Mouse (Mus musculus) layer of hippocampus, postnatal 10 days (tissue): ENCODE results near the gene Map2k5. TPM values are rescaled to one million over a fixed set of nuclear protein-coding genes. Genes with fewer than 3 reads are reported as not detected.

Source experiments
- DNase-seq, 2 experiments: peaks; one replicate each; pipeline ENCODE4 v3.0.0; 2021; ENCODE audit warnings: low spot score in 2 of 2
- total RNA-seq, 2 experiments: library from RNA; stranded (reverse); gene quantifications; 2 replicates each; pipeline ENCODE4 v1.2.3; 2021

The Map2k5 gene
- total RNA-seq, 2 experiments from 2014 or later = 34.6 to 36.2 TPM

DNA sequence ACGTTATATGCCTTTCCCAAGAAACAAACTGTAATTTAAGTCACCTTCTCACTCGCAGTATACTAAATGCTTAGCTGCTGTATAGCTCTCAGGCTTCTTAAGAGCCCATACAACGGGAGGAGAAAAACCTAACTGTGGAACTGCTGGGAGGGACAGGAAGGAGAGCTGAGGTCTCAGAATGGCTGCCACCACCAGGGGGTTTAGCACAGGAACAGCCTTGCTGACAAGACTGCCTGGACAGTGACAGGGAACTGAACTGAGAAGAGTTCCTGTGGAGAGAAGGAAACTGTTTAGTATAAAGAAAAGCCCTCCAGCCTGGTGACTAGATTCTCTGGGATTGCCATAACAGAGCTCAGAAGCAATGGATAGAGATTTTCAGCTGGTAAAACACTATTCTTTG is 35.9 kb downstream of the Map2k5 start:
- no peak for DNase-seq

DNA sequence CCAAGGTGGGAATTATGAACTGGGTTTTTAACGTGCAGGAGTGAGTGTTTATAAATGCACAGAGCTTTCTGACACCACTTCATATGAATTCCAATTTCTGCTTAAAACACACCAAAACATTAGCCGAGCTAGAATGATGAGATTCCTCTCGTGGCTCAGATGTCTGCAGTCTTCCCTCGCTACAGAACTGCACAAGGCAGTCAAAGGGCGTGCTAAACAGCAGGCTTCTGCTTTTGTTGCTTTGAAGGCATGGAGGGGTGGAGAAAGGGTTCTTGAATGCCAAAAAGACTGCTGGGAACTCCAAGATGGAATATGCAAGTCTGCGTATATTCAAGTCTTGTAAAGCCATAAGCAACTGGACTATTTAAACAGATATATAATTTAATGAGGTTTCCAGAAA is 38.4 kb downstream of the Map2k5 start:
- no peak for DNase-seq

DNA sequence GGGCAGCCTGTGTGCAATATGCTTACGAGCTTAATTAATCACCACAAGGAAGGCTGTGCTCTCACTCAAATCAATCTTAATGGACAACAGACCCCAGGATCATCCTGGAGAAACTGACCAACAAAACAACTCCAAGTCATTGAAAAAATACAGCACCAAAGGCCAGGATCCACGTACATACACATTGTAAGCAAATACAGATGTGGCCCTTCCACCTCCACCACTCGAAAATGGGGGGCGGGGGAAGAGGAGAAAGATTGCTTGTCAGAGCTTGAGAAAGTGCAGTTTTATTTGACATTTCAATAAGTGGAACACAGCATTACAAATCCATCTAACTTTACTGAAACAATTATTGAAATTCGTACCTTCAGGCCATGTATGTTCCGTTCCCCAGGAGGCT is 39.0 kb downstream of the Map2k5 start:
- DNase-seq = no peak

DNA sequence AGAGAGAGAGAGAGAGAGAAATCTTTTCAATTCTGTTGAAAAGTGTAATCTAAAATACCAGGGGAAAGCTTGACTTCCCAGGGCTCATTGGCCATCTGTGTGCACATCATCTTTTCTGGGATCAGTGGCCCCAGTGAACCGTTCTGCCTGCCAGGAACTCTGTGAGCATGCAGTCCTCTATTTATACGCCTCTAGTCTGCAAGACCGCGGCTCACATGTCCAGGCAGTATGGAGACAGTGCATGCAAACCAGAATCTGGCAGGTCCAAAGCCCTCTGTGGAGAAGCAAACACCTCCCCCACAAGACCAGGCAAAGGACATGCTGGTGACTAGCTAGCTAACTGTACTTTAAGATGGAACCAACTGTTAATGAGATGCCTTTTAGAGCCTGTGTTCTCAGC is 41.9 kb downstream of the Map2k5 start:
- no peak for DNase-seq

DNA sequence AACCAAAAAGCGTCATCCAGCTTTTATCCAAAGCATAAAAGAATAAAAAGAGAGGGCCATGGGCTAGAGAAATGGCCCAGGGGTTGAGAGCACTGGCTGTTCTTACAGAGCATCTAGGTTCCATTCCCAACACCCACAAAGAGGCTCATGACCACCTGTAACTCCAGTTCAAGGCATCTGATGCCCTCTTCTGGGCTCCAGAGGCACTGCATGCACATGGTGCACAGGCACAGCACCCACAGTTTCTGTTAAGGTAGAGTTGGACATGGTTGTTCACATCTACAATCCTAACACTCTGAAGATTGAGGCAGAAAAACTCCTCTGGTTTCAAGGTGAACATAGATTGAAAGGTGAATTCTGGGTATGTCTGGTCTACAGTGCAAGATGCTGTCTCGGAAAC is 44.6 kb downstream of the Map2k5 start:
- DNase-seq = no peak

DNA sequence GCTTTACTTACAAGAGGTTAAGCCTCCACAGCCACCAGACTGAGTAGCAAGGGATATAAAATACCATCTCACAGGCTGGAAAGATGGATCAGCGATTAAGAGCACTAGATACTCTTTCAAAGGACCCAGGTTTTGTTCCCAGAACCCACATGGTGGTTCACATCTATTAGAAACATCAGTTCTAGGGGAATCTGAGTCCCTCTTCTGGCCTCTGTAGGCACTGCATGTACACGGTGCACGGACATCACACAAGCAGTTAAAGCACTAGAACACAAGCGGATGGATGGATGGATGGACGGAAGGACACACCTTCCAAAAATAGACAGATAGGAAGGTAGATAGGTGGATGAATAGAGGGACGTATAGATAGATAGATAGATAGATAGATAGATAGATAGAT is 46.5 kb downstream of the Map2k5 start:
- no peak for DNase-seq

DNA sequence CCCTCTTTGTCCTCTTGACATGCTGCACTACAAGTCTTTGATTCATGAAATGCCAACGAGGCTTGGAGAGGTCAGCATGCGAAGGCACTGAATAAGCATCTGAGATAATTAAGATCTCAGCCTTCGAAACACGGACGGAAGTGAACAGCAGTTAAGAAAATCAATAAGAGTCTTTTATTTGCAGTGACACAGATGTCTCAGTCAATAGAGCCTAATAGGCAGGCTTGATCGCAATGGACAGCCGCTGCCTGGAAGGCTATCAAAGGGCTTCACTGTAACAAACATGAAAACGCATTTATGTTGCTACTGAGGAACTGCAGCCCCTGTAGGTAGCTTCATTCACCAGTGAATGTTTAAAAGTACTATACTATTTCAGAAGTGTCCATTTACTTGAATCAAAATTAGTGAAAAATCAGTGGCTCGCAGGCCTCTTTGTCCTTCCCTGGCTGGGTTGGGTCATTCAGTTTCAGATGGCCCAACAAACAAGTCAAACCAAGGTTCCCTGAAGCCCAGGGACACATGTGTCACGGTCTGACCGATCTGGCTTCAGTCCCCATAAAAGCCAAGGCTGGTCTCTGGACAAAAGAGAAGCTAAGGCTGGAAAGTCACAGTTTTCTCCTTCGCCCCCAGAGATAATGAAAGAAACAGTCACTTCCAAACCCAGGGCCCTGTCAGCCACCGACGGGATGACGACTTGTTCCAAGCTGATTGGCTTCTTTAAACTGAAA is 48.6 kb downstream of the Map2k5 start:
- no peak for DNase-seq

DNA sequence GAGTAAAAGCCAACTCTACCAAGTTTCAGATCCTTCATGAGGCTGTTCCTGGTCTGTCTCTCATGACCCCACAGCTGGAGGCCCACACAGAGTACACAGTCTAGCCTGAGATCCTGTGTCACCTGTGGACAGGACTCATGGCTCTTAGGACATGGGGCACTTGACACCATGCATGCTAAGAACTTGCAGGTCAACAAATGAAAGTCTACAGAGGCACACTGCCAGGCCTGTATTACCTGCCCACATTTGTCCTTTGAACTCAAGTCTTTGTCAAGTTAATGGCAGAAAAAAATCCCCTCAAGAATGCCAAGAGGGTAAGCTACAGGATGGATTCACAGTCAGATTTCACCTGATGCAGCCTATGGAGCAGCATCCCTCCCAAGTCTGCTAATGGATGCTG is 62.5 kb downstream of the Map2k5 start:
- DNase-seq = no peak

DNA sequence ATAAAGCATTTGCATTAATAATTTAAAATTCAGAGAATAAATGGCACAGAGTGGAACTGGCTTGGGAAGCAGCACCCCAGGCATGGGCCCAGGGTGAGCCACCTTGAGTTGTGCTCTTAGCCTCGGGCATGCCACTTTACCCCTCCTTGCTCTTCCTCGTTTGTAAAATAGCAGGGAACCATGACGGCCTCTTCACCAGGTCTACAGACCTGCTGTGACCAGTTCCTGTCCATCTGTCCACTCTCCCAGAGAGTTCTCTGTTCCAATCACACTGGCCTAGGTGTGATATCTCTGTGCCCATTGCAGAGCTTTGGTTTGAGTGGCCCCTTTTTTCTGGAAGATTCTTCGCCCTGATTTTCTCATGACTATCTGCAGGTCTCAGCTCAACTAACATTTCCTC is 63.6 kb downstream of the Map2k5 start:
- no peak for DNase-seq

DNA sequence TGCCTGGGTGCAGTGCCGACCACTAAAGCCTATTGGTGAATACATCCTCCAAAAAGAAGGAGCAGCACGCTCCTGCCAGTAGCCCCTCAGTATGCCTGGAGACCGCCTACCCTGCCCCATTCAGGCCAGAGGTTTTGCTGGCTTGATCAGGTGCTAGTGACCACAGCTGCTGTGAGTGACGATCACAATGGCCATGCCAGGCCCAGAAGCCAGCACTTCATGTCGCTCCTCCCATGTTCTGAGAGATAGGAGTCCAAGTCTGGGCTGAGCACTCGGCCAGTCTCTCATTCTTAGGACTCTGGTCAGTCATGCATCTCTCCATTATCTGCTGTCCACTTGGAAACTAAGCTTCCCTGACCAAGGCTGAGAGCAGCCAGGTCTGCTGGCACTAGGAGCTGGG is 67.7 kb downstream of the Map2k5 start:
- no peak for DNase-seq

DNA sequence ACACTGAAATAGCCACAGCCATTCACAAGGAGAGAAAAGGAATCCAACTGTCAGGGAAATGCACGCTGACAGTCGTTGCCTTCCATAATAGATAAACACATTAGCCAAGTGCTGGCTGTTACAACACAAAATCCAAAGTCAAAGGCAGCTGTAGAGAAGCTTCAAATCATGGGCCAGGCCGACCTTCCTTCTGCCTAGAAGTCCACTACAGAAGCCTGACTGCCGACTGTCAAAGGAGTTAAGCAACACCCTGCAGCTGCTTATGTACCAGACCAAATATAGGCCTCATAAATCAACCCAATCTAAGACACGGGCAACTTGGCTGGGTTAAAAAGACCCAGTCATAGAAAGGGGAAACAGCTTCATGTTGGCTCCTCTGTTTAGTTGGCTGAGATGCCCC is 68.7 kb downstream of the Map2k5 start:
- DNase-seq = no peak

DNA sequence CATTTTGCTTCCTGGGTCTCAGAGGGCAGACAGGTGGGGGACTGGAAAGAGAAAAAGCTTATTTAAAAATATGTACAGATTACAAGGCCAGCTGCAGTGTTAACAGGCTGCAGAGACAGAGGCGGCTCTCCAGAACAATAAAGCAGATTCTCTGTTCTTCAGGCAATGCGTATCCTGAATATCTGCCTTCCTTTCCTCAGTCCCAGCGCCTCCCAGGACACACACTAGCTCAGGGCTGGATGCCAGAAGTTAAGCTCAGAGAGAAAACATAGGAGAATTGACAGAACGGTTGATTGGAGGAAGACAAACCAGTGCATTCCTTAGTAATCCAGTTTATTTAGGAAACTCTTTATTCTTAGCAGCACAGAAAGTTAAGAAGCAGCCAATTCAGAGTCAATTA is 69.3 kb downstream of the Map2k5 start:
- no peak for DNase-seq

DNA sequence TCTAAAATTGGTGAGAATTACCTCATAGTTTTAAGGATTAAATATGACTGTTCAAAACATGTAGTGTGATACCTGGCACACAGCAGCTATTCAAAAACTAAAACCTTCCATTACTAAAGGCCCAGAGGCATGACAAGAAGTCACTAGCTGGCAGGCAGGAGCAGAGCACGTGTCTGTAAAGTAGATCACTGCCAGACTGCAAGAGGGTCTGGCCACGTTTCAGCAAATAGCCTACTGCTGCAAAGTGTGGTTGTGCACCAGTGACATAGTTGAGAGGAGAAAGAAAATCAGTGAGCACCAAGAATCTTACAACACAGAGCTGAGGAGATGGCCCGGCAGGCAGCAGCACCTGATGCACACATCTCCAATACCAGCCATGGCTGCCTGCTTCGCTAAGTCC is 75.2 kb downstream of the Map2k5 start:
- DNase-seq = no peak

DNA sequence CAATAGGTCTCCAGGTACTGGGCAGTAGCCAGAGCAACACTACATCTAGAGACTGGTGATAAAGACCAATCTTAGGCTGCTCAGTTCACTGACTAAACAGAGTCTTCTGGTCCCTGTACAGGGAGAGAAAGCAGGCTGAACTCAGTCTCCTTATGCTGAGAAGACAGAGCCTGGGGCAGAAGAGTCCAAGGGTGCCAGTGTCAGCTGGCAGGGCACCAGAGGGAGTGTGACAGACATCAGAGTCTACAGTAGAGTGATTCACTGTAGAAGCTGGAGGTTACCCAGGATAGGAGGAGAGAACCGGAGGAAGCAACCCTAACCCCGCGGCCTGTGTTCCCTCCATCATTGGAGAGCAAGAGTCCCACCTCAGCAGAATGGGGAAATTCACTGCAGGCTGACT is 79.0 kb downstream of the Map2k5 start:
- DNase-seq = no peak

DNA sequence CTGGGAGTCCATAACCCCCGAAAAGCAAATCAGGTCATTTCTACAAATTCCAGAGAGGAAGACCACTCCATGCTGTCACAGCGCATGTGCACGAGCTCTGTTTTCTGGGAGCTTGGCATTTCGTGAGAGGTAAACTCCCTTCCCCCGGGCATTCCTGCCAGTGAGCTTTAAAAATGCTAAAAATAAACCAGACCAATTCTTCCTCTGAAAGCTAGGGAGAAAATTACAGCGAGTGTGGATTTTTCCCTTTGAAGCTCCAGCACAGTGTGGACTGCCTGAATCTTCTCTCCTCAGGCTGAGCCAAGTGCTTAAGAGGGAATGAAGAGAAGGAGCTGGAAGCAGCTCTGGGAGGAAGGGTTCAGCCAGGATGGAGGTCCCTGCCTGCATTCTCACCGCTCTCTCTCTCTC is 82.1 kb downstream of the Map2k5 start:
- peak; percentile 19 to 34 for DNase-seq

DNA sequence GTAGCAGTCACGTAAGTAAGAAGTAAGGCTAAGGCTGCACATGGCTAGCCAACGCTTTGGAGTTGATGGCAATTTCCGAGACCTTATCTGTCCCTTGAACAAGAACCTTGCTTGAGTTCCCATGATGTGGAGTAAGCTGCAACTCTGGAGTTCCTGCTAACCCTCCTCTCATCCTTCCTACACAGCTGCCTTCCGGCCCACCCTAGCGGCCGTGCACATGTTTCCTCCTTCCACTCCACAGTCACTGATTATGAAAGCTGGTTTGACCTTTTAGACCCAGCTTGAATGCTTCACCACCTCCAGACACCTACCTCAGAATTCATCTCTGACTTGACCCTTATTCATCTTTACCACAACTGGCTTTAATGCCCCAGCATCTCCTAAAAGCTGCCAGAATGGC is 82.9 kb downstream of the Map2k5 start:
- no peak for DNase-seq

DNA sequence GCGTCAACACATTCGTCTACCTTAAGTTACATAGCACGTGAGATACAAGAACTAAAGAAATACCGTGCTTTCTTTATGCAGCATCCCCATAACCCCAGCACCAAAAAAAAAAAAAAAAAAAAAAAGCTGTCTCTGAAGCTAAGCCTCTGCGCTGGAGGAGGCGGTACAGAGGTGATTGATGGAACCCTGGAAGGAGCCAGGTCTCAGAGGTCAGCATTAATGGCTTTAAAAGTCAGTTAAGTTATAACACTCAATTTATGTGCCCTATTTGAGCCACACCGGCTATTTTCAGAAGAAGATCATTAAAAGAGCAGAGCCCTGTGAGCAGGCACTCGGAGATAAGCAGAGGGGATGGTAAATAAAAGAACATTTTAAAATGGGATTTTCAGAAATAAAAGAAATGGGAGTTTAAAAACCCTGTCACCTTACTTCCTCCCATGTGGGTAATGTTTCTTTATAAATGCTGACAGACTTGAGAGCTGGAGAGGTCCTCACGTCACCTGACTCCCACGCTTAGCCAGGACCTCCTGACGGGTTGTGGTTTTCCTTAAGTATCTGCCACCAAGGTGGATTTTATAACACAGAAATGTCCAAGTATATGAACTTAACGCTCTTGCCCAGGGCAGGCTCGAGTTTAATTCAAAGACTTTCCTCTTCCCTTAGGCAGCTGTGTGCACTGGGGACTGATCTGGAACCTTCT is 83.8 kb downstream of the Map2k5 start:
- DNase-seq = no peak

DNA sequence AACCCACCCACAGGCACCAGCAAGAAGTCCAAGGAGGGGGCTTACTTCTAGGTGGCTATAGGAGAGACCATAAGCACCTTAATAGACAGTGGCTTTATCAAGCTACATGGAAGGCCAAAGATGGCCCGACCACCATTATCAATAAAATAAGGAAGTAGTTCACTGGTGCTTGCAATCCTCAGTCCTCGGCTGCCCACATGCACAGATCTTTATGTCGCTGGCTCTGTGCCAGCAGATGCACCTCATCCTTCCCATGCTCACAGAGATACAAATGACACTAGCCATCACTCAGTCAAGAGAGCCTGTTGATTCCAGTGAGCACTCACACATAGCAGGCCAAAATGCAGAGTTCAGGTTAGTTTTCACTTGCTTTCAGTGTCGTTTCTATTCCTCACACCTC is 89.0 kb downstream of the Map2k5 start:
- DNase-seq = no peak

DNA sequence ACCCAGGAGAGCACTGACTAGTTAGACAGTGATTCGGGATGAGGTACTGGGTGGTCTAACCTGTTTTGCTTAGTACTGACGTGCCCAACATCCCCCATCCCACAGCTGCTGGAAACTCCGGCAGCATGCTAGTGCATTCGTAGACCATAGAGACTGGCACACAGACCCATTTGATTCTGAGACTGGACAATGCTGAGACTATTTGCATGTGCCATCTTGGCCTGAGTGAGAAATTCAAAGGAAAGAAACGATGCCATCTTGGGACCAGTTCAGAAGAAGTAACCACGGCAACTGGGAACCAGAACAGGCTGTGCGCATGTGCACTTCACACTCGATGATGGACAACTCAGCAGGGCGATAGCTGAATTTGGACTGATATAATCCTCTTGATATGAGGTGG is 93.3 kb downstream of the Map2k5 start:
- DNase-seq = peak; percentile 34 to 47

DNA sequence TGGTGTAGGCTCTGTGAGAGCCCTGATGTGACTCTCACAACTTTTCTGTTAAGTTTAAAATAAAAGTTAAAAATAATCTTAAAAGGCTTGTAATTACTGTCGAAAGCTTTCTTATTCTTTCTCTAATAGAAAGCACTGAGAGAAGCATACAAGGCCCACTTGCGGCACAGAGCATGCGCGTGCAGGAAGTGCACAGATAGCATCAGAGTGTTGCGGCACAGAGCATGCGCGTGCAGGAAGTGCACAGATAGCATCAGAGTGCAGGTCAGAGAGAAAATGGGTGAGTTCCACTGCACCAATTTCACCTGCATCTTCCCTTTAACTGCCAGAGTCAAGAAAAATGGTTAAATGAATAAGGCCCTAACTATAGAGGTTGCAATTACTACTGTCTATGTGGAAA is 95.7 kb downstream of the Map2k5 start:
- no peak for DNase-seq

DNA sequence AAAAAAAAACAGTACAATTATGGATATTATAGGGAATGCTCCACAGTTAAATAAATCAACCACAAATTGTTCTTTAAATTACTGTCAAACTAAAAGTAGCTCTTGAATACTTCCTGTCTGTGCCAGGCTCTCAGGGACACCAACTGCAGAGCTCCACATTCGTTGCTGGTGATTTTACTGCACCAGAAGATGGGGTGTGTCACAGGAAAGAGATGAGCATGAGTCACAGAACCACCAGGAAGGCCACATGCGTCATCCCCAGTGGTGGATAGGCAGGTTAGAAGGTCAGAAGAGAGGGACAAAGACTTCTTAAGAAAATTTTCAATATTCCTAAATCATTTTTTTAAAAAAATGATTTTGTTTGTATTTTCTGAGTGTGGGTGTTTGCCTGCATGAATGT is 96.6 kb downstream of the Map2k5 start:
- no peak for DNase-seq

DNA sequence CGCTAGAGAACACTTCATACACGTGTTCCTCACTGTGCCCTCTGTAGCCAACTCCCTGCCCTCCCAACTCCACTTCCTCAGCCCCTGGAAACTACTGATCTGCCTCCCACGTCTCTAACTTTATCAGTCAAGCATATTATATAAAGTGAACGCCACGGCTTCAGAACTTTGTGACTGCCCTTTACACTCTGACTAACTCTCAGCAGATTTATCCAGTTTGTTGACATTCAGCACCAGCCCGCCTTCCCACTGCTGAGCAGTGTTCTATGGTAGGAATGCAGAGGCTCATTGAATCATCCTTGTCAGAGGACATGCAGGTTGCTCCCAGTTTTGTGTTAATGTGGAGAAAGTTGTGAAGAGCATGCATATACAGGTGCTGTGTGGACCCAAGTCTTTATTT is 103.9 kb downstream of the Map2k5 start:
- no peak for DNase-seq

DNA sequence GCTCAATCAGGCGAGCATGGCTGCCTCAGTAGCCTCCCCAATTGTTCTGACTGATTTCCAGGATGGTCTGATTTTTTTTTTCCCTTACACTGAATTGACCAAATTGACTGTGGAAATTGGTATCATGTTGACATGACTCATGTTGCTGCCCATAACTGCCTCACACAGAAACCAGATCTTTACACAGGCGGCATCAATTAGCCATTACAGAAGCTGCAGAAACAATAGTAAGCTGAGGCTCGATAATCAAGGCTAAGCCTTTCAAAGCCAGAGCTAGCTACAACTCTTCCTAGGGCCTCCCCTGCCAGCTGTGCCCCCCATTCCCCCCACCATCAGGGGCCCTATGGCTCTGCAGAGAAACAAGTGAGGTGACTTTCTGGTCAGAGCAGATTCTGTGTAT is 107.9 kb downstream of the Map2k5 start:
- DNase-seq = no peak
